In the genomic region with DNA sequence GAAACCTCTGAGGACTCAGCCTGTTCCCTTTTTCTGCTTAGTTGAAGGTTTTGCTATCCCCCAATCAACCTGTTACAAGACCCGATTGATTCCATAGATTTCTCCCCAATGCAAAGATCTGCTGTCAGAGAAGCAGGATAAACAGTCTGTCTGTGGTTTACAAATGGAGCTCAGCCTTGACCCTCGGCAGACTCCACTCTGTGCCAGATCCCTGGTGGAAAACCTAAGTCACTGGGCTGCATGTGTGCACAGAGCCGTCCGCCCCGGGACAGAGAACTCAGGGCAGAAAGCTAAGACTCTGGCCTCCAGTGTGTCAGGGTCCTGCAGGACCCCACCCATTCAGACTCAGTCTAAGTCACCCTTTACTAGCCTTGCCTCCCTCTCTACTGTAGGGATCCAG, we compare ENCODE assay signal across 14 mouse cellular contexts. TPM values are rescaled to one million over a fixed set of nuclear protein-coding genes. Genes with fewer than 3 reads are reported as not detected.
"Had no signal": no experiment of that assay in that cellular context is flagged by ENCODE, and none has a peak within 500 bp of the region (broad histone marks: within the 10 kb centered on the region; RNA-seq: fewer than 3 reads in every experiment).

No protein-coding gene starts in this region.

- DNase-seq: cerebellum, postnatal 25 days; cerebellum, postnatal 36 days; embryo, embryonic 11 days; forebrain, postnatal 0 days; gastrocnemius, adult 2 months; gastrocnemius, postnatal 10 days; gastrocnemius, postnatal 14 days; gastrocnemius, postnatal 25 days; gastrocnemius, postnatal 36 days; heart, adult 11 months; heart, adult 18-20 months; heart, adult 2 months had no signal

RNA-seq across cellular contexts. Expression of a gene that starts 34.8 kb away (rescaled TPM):
- polyA plus RNA-seq: erythroblast, embryonic 14.5 days; heart, embryonic 11.5 days had no signal
